Mouse (Mus musculus): ENCODE measurements around the gene Gsdma.
"Not testable (repeated sequence)": the region's sequence is repeated elsewhere in the genome, so short reads cannot be mapped to it uniquely, and the experiment has no call there.

Gene Gsdma

GRCm38 (mm10) chr11:98680023-98680422, 15.9 kb downstream of the Gsdma start:
- DNase-seq (ENCODE audit: inconsistent age in 2 of 2, low spot score in 1 of 2) = no peak

- DNase-seq (ENCODE audit: inconsistent age in 2 of 2, low spot score in 1 of 2) = not testable (repeated sequence)
Measured at GRCm38 (mm10) chr11:98680595-98680994, 16.4 kb downstream of the Gsdma start.

GRCm38 (mm10) chr11:98681186-98681585, 17.0 kb downstream of the Gsdma start:
- DNase-seq (ENCODE audit: inconsistent age in 2 of 2, low spot score in 1 of 2) = no peak

GRCm38 (mm10) chr11:98681786-98682745, 17.9 kb downstream of the Gsdma start, which contains the start of gene Psmd3:
Gene Psmd3, plus strand, starts transcription at chr11:98682554.
- DNase-seq (ENCODE audit: inconsistent age in 2 of 2, low spot score in 1 of 2) = peak; percentile 97 to 100

- DNase-seq (ENCODE audit: inconsistent age in 2 of 2, low spot score in 1 of 2) = no peak
Measured at GRCm38 (mm10) chr11:98682811-98683210, 18.7 kb downstream of the Gsdma start.

GRCm38 (mm10) chr11:98685642-98686041, 21.5 kb downstream of the Gsdma start:
- DNase-seq (ENCODE audit: inconsistent age in 2 of 2, low spot score in 1 of 2) = no peak

GRCm38 (mm10) chr11:98686976-98687375, 22.8 kb downstream of the Gsdma start:
- DNase-seq (ENCODE audit: inconsistent age in 2 of 2, low spot score in 1 of 2) = no peak

- DNase-seq (ENCODE audit: inconsistent age in 2 of 2, low spot score in 1 of 2) = no peak
Measured at GRCm38 (mm10) chr11:98688009-98688408, 23.9 kb downstream of the Gsdma start.

- no peak for DNase-seq (ENCODE audit: inconsistent age in 2 of 2, low spot score in 1 of 2)
Measured at GRCm38 (mm10) chr11:98693201-98693600, 29.1 kb downstream of the Gsdma start.

- DNase-seq (ENCODE audit: inconsistent age in 2 of 2, low spot score in 1 of 2) = no peak
Measured at GRCm38 (mm10) chr11:98693746-98694145, 29.6 kb downstream of the Gsdma start.

- DNase-seq (ENCODE audit: inconsistent age in 2 of 2, low spot score in 1 of 2) = no peak
Measured at GRCm38 (mm10) chr11:98694301-98694700, 30.1 kb downstream of the Gsdma start.

GRCm38 (mm10) chr11:98695408-98695807, 31.3 kb downstream of the Gsdma start:
- DNase-seq (ENCODE audit: inconsistent age in 2 of 2, low spot score in 1 of 2) = no peak

GRCm38 (mm10) chr11:98696454-98697216, 32.5 kb downstream of the Gsdma start:
- DNase-seq (ENCODE audit: inconsistent age in 2 of 2, low spot score in 1 of 2) = no peak

- no peak for DNase-seq (ENCODE audit: inconsistent age in 2 of 2, low spot score in 1 of 2)
Measured at GRCm38 (mm10) chr11:98697225-98697624, 33.1 kb downstream of the Gsdma start.

GRCm38 (mm10) chr11:98698849-98699640, 34.9 kb downstream of the Gsdma start:
- no peak for DNase-seq (ENCODE audit: inconsistent age in 2 of 2, low spot score in 1 of 2)

- DNase-seq (ENCODE audit: inconsistent age in 2 of 2, low spot score in 1 of 2) = peak; percentile 72 to 93
Measured at GRCm38 (mm10) chr11:98699911-98700310, 35.8 kb downstream of the Gsdma start.

GRCm38 (mm10) chr11:98701213-98701670, 37.1 kb downstream of the Gsdma start, which contains the start of gene Csf3:
Gene Csf3, plus strand, starts transcription at chr11:98701263.
- no peak for DNase-seq (ENCODE audit: inconsistent age in 2 of 2, low spot score in 1 of 2)

- DNase-seq (ENCODE audit: inconsistent age in 2 of 2, low spot score in 1 of 2) = no peak
Measured at GRCm38 (mm10) chr11:98702323-98702722, 38.2 kb downstream of the Gsdma start.

- DNase-seq (ENCODE audit: inconsistent age in 2 of 2, low spot score in 1 of 2) = no peak
Measured at GRCm38 (mm10) chr11:98705021-98705420, 40.9 kb downstream of the Gsdma start.

- peak in 1 of 2 experiments; percentile 30 for DNase-seq (ENCODE audit: inconsistent age in 2 of 2, low spot score in 1 of 2)
Measured at GRCm38 (mm10) chr11:98707401-98708281, 43.5 kb downstream of the Gsdma start.
